Mouse (Mus musculus) olfactory bulb, adult 2 months (tissue): Measurements from ENCODE around the gene Ptrh2.

Experiments
- CTCF ChIP-seq: fragments of 200-500 bp; IDR thresholded peaks from 2 replicates; pipeline ENCODE4 v1.5.1; 2012; ENCODE audit warnings: low read depth, mild to moderate bottlenecking, low read length, moderate library complexity; ENCODE audit not compliant: insufficient read depth
- POLR2A ChIP-seq: fragments of 200-500 bp; IDR thresholded peaks from 2 replicates; pipeline ENCODE4 v1.6.1; 2012; ENCODE audit warnings: mild to moderate bottlenecking, low read depth, low read length, moderate library complexity; ENCODE audit not compliant: insufficient read depth

DNA sequence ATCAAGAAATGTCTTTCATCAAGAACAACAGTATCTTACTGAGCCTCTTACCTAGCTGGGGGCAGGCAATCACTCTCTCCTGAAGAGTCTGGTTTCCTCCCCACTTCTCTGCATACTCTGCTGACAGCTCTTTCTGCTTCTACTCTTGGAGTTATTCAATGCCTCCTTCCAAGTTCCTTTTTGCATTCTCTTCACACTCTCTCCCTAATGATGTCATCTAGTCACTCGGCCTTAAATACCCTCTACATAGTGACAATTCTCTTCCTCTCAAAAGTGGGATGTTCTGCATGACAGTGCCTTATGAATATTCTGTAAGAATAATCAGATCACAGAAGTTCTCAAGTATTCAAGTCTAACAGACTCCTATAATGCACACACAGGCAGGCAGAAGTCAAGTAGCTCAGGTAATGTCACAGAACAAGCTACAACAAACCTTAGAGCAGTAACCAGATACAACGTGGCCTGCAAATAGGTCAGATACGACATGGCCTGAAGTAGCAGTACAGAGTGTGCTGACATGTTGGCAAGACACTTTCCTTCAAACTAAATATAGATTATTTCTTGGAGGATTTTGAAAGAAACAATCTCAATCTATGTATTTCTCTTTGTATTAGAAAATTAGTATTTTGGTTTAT is 12.6 kb upstream of the Ptrh2 start:
- TF ChIP-seq CTCF (no peak), POLR2A (no peak)
